Mouse (Mus musculus) forebrain, postnatal 0 days (tissue): Measurements from ENCODE around the gene Frmpd4. TPM values are rescaled to one million over a fixed set of nuclear protein-coding genes. Genes with fewer than 3 reads are reported as not detected.

Experiments used
- ATAC-seq: fragments of 200-750 bp; cut with Nextera tagmentation; 2 replicates; pipeline ENCODE4 v1.8.0; 2017; ENCODE audit warnings: mild to moderate bottlenecking, moderate library complexity
- DNase-seq: peaks from one replicate; pipeline ENCODE4 v3.0.0-alpha.2; 2015
- H3K27ac ChIP-seq: fragments of 300-500 bp; sonication (generic); 2 replicates; pipeline ENCODE4 v1.5.1; 2014; ENCODE audit warnings: low read depth, mild to moderate bottlenecking, antibody characterized with exemption, low read length, moderate library complexity, mixed read lengths
- H3K27me3 ChIP-seq: fragments of 300-500 bp; sonication (generic); 2 replicates; pipeline ENCODE4 v1.6.1; 2014; ENCODE audit warnings: mild to moderate bottlenecking, low read length, mixed read lengths; ENCODE audit not compliant: insufficient read depth
- H3K36me3 ChIP-seq: fragments of 300-500 bp; sonication (generic); 2 replicates; pipeline ENCODE4 v1.6.1; 2014; ENCODE audit warnings: mild to moderate bottlenecking, moderate library complexity; ENCODE audit not compliant: insufficient read depth
- H3K4me1 ChIP-seq: fragments of 300-500 bp; sonication (generic); 2 replicates; pipeline ENCODE4 v1.6.1; 2014; ENCODE audit warnings: antibody characterized with exemption; ENCODE audit not compliant: insufficient read depth
- H3K4me2 ChIP-seq: fragments of 300-500 bp; sonication (generic); 2 replicates; pipeline ENCODE4 v1.6.1; 2014; ENCODE audit warnings: low read depth, mild to moderate bottlenecking, moderate library complexity
- H3K4me3 ChIP-seq: fragments of 300-500 bp; sonication (generic); 2 replicates; pipeline ENCODE4 v1.5.1; 2014; ENCODE audit warnings: low read depth, low read length, mixed read lengths
- H3K9ac ChIP-seq: fragments of 300-500 bp; sonication (generic); 2 replicates; pipeline ENCODE4 v1.6.1; 2014; ENCODE audit warnings: mild to moderate bottlenecking
- H3K9me3 ChIP-seq: fragments of 300-500 bp; sonication (generic); 2 replicates; pipeline ENCODE4 v1.6.1; 2016; ENCODE audit warnings: low read length
- CTCF ChIP-seq: sonication (generic); IDR thresholded peaks from 2 replicates; pipeline ENCODE4 v1.5.1; 2016; ENCODE audit warnings: antibody characterized with exemption, control low read depth, low read depth
- WGBS: fragments of 180-500 bp; shearing (Covaris S2); extraction: QIAGEN DNeasy Blood & Tissue Kit; methylation state at CpG from one replicate; pipeline ENCODE4 v1.1.7; 2014; 5-methylcytosine and 5-hydroxymethylcytosine counted together
- polyA plus RNA-seq: library from polyadenylated mRNA; unstranded; fragments of >200 nt; fragmentation: Nextera tagmentation; extraction: Ambion mirVana; gene quantifications from 2 replicates; pipeline ENCODE4 v1.2.1, GENCODE M21; 2015
- total RNA-seq: library from RNA; depleted of rRNA; stranded (reverse); fragments of >200 nt; gene quantifications from 2 replicates; pipeline ENCODE4 v1.2.3, GENCODE M21; 2014; rRNA removed

The Frmpd4 gene
- total RNA-seq: 10.3 and 14.1 TPM in 2 replicates
- 1.6 and 2.5 TPM in 2 replicates for polyA plus RNA-seq

DNA sequence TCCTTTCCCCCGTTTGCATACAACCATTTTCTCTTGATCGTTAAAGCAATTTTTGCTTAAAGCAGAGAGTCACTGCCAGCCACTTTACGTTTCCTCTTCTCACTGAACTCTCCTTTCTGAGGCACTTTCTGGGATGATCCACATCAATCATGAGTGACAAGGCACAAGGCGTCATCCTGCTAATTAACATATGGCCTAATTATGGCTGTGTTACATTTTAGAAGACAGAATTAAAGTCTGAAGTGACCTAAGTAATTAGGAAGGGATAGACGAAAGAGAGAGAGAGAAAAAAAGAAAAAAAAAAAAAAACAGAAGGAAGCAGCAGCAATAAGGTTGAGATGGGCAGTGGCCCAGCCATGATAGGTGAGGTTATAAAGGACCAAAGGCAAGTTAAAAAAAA is at the start of gene Frmpd4:
Frmpd4 (minus strand) TSS at position 101 of the 400 bp plus-strand sequence.
- 71% methylated on average over 5 of the region's 5 CpGs for WGBS
- no peaks in the 10 kb centered on the region for H3K27me3 ChIP-seq
- ATAC-seq (no peak), DNase-seq (no peak)
- H3K9ac ChIP-seq: no peak within 1 kb of the TSS
- no peak within 1 kb of the TSS for H3K27ac ChIP-seq
- no peaks in the 10 kb centered on the region for H3K36me3 ChIP-seq
- no peak for TF ChIP-seq CTCF
- no peak within 1 kb of the TSS for H3K4me2 ChIP-seq
- H3K4me3 ChIP-seq: no peak within 1 kb of the TSS
- H3K4me1 ChIP-seq: no peaks in the 10 kb centered on the region
- no peaks in the 10 kb centered on the region for H3K9me3 ChIP-seq

- DNase-seq (no peak), ATAC-seq (no peak)
- Histone ChIP-seq H3K27me3 (no peaks in the 10 kb centered on the region), H3K9ac (no peak overlapping the region), H3K4me2 (no peak overlapping the region), H3K9me3 (no peaks in the 10 kb centered on the region), H3K27ac (no peak overlapping the region), H3K4me1 (no peaks in the 10 kb centered on the region), H3K4me3 (no peak overlapping the region), H3K36me3 (no peaks in the 10 kb centered on the region)
- no peak for TF ChIP-seq CTCF
- WGBS: 69% methylated on average over 5 of the region's 5 CpGs
Measured at GRCm38 (mm10) chrX:168595193-168595592, 18.2 kb upstream of the Frmpd4 start.

DNA sequence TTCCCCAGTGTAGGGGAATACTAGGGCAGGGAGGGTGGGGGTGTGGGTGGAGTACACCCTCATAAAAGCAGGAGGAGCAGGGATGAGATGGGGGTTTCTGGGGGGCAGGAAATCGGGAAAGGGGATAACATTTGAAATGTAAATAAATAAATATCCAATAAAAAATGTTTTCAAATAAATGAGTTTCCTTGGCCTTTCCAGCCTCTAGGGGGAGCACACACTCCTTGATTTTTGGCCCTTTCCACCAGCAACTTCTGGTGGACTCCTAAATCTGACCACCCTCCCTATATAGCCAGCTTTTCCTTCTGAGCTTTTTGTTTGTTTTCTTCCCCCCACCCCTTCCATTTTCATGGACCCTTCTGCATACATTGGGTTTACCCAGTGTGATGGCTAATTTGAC is 7.3 kb upstream of the Frmpd4 start:
- H3K27me3 ChIP-seq: no peaks in the 10 kb centered on the region
- H3K4me2 ChIP-seq: no peak overlapping the region
- H3K4me3 ChIP-seq: no peak overlapping the region
- no peaks in the 10 kb centered on the region for H3K36me3 ChIP-seq
- 67% methylated on average over 1 of the region's 1 CpGs for WGBS
- no peak overlapping the region for H3K9ac ChIP-seq
- ATAC-seq (no peak), DNase-seq (no peak)
- H3K27ac ChIP-seq: no peak overlapping the region
- no peaks in the 10 kb centered on the region for H3K4me1 ChIP-seq
- no peaks in the 10 kb centered on the region for H3K9me3 ChIP-seq
- no peak for TF ChIP-seq CTCF

- Histone ChIP-seq H3K27me3 (no peaks in the 10 kb centered on the region), H3K4me3 (no peak overlapping the region), H3K9ac (no peak overlapping the region), H3K27ac (no peak overlapping the region), H3K4me2 (no peak overlapping the region), H3K9me3 (no peaks in the 10 kb centered on the region), H3K4me1 (no peaks in the 10 kb centered on the region), H3K36me3 (no peaks in the 10 kb centered on the region)
- 63% methylated on average over 4 of the region's 4 CpGs for whole genome bisulfite sequencing
- no peak for DNase-seq
- no peak for TF ChIP-seq CTCF
- ATAC-seq: no peak
Measured at GRCm38 (mm10) chrX:168571808-168572207, 5.2 kb downstream of the Frmpd4 start.

DNA sequence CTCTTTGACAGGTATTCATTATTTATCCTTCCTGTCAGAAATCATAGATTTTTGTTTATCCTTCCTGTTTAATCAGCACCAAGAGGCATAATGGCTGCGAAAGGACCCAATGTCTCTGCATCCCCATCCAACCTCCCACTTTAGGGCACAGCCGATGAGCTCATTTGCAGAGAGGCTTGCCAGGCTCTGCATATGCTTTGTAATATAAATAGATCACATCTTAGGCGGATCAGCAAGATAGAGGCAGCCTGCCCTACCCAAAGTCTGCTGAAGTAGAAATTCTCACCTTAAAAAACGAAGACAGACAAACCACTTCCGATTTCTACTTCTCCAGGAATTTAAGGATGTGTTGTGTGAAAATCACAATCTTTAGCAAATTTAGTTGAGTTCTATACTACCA is 7.8 kb downstream of the Frmpd4 start:
- no peak for TF ChIP-seq CTCF
- Histone ChIP-seq H3K9me3 (no peaks in the 10 kb centered on the region), H3K36me3 (no peaks in the 10 kb centered on the region), H3K4me2 (no peak overlapping the region), H3K4me1 (no peaks in the 10 kb centered on the region), H3K27me3 (no peaks in the 10 kb centered on the region), H3K9ac (no peak overlapping the region), H3K4me3 (no peak overlapping the region), H3K27ac (no peak overlapping the region)
- peak; percentile 3 for DNase-seq
- ATAC-seq: no peak
- WGBS: 77% methylated on average over 5 of the region's 5 CpGs

DNA sequence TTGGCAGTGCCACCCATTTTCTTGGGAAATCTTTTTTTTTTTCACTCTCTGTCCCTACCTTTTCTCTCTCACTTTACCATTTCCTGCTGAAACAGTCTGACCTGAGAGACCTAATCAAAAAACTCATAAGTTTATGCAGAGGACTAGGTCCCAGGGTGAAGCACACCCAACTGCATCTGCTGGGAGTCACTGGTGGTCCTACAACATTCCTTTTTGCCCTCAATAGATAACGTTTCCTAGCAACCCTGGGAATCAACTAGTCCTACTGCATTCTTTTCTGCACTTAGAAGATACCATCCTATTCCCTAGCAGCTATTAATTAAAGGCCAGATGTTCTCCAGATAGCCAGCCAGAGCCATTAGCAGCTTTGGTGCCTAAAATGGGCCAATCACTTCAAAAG is 71.8 kb downstream of the Frmpd4 start:
- TF ChIP-seq CTCF: no peak
- 77% methylated on average over 1 of the region's 1 CpGs for WGBS
- H3K9ac ChIP-seq: no peak overlapping the region
- H3K36me3 ChIP-seq: no peaks in the 10 kb centered on the region
- no peak for DNase-seq
- no peaks in the 10 kb centered on the region for H3K27me3 ChIP-seq
- no peak overlapping the region for H3K4me3 ChIP-seq
- ATAC-seq: no peak
- no peak overlapping the region for H3K27ac ChIP-seq
- 0 out of 2 replicates have a peak, but pooled peaks cover 6% of the 10 kb centered on the region for H3K9me3 ChIP-seq
- no peak overlapping the region for H3K4me2 ChIP-seq
- H3K4me1 ChIP-seq: no peaks in the 10 kb centered on the region

GRCm38 (mm10) chrX:168455233-168455632 is 121.8 kb downstream of the Frmpd4 start:
- Histone ChIP-seq H3K27ac (no peak overlapping the region), H3K27me3 (no peaks in the 10 kb centered on the region), H3K4me2 (no peak overlapping the region), H3K4me1 (no peaks in the 10 kb centered on the region), H3K9me3 (no peaks in the 10 kb centered on the region), H3K9ac (no peak overlapping the region), H3K36me3 (no peaks in the 10 kb centered on the region), H3K4me3 (no peak overlapping the region)
- DNase-seq (no peak), ATAC-seq (no peak)
- 88% methylated on average over 2 of the region's 2 CpGs for WGBS
- TF ChIP-seq CTCF: no peak

DNA sequence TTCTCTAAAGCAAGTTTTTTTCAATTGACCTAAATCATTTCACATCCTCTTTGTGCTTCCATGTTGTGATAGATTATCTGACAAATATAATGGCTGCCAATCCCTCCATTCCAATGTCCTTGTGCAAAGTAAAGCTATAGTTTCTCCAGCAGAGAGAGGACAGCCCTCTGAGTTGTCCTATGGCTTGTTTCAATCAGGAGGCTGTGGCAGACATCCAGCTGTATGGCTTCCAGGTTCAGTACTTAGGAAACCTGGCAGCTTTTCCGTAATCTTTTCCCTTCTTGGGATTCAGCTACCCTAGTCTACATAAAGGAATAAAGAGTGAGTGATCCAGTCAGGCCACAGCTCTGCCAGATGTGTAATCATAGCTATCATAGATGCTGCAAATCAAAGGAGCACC is 145.8 kb downstream of the Frmpd4 start:
- no peak for TF ChIP-seq CTCF
- no peaks in the 10 kb centered on the region for H3K36me3 ChIP-seq
- H3K27me3 ChIP-seq: no peaks in the 10 kb centered on the region
- no peaks in the 10 kb centered on the region for H3K9me3 ChIP-seq
- H3K27ac ChIP-seq: no peak overlapping the region
- no peak overlapping the region for H3K4me3 ChIP-seq
- ATAC-seq (no peak), DNase-seq (no peak)
- WGBS: 47% methylated on average over 1 of the region's 1 CpGs
- no peak overlapping the region for H3K9ac ChIP-seq
- no peak overlapping the region for H3K4me2 ChIP-seq
- H3K4me1 ChIP-seq: no peaks in the 10 kb centered on the region
